Mouse (Mus musculus) liver, postnatal 0 days (tissue): Measurements from ENCODE around the gene Wdr93.

Source experiments
- CTCF ChIP-seq: sonication (generic); IDR thresholded peaks from 2 replicates; pipeline ENCODE4 v1.5.1; 2016; ENCODE audit warnings: antibody characterized with exemption, low read depth
- EP300 ChIP-seq: IDR thresholded peaks from 2 replicates; pipeline ENCODE4 v1.6.1; 2016; ENCODE audit warnings: antibody characterized with exemption, low read depth, mild to moderate bottlenecking

GRCm38 (mm10) chr7:79744585-79744984 is 1.6 kb downstream of the Wdr93 start:
- TF ChIP-seq CTCF (no peak), EP300 (no peak)
